Mouse (Mus musculus) liver, embryonic 15.5 days (tissue): ENCODE measurements around the gene Nfkbiz. TPM values are rescaled to one million over a fixed set of nuclear protein-coding genes. Genes with fewer than 3 reads are reported as not detected.

Experiments
- ATAC-seq: fragments of 200-750 bp; cut with Nextera tagmentation; 2 replicates; pipeline ENCODE4 v1.8.0; 2017; ENCODE audit warnings: moderate number of reproducible peaks, mild to moderate bottlenecking, moderate library complexity; ENCODE audit not compliant: insufficient read depth
- H3K27ac ChIP-seq: fragments of 300-500 bp; sonication (generic); replicated peaks from 2 replicates; pipeline ENCODE4 v1.5.1; 2015; ENCODE audit warnings: mild to moderate bottlenecking, inconsistent platforms
- H3K27me3 ChIP-seq: fragments of 300-500 bp; sonication (generic); 2 replicates; pipeline ENCODE4 v1.6.1; 2015; ENCODE audit warnings: mild to moderate bottlenecking, inconsistent platforms
- H3K36me3 ChIP-seq: fragments of 300-500 bp; sonication (generic); replicated peaks from 2 replicates; pipeline ENCODE4 v1.6.1; 2015; ENCODE audit warnings: moderate library complexity, mild to moderate bottlenecking, inconsistent platforms
- H3K4me1 ChIP-seq: fragments of 300-500 bp; sonication (generic); replicated peaks from 2 replicates; pipeline ENCODE4 v1.6.1; 2015; ENCODE audit warnings: inconsistent platforms
- H3K4me2 ChIP-seq: fragments of 300-500 bp; sonication (generic); 2 replicates; pipeline ENCODE4 v1.6.1; 2015; ENCODE audit warnings: moderate library complexity, mild to moderate bottlenecking, inconsistent platforms
- H3K4me3 ChIP-seq: fragments of 300-500 bp; sonication (generic); replicated peaks from 2 replicates; pipeline ENCODE4 v1.5.1; 2015; ENCODE audit warnings: mild to moderate bottlenecking, inconsistent platforms
- H3K9ac ChIP-seq: fragments of 300-500 bp; sonication (generic); 2 replicates; pipeline ENCODE4 v1.6.1; 2015; ENCODE audit warnings: moderate library complexity, mild to moderate bottlenecking, inconsistent platforms
- H3K9me3 ChIP-seq: fragments of 300-500 bp; sonication (generic); replicated peaks from 2 replicates; pipeline ENCODE4 v1.6.1; 2016; ENCODE audit warnings: inconsistent platforms
- WGBS: fragments of 180-500 bp; shearing (Covaris S2); methylation state at CpG from one replicate; pipeline ENCODE4 v1.1.7; 2015; ENCODE audit warnings: mixed read lengths; ENCODE audit not compliant: insufficient replicate concordance; 5-methylcytosine and 5-hydroxymethylcytosine counted together
- polyA plus RNA-seq: library from polyadenylated mRNA; unstranded; fragments of >200 nt; fragmentation: Nextera tagmentation; extraction: Ambion mirVana; gene quantifications from 2 replicates; pipeline ENCODE4 v1.2.1, GENCODE M21; 2015

Nfkbiz gene
- polyA plus RNA-seq, 1 experiment from 2014 or later = 1.8 TPM

DNA sequence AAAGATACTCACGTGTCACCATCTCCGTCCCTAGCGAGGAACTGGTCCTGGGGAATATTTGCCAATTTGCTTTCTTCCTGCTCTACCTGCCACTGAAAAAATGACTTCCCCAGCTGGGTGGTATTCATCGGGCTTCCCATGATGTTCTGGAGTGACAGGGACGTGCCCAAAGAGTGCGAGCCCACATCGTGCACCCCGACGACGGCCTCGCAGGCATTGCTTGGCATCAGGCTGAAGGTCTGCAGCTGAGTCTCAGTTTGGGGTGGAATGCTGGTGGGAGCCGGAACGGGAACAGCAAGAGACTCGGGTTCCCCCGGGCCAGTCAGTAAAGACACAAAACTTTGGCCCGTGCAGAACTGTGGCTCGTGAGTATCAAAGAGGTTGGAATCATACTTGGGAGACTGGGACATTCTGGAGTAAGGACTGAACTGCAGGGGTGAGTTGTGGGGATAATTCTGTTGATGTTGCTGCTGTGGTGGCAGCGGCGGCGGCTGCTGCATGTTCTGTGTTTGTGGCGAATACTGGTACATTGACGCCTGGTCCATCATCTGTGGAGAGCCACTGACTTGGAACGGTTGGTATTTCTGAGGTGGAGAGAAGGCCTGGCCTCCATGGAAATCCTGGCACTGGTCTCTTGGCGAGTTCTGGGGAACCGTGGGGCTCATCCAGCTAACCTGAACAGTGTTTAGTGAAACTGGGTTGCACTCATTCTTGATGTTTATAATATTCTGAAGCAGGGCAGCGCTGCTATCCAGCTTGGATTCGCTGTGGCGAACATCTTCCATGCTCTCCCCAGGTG is 20.8 kb downstream of the Nfkbiz start:
- no peak overlapping the region for H3K4me3 ChIP-seq
- H3K9me3 ChIP-seq = no peaks in the 10 kb centered on the region
- H3K9ac ChIP-seq = no peak overlapping the region
- no peak overlapping the region for H3K4me2 ChIP-seq
- peaks cover 10% of the 10 kb centered on the region for H3K4me1 ChIP-seq
- H3K27me3 ChIP-seq = peaks cover 29% of the 10 kb centered on the region
- no peak for ATAC-seq
- WGBS = 81% methylated on average over 28 of the region's 28 CpGs
- peaks cover 47% of the 10 kb centered on the region for H3K36me3 ChIP-seq
- no peak overlapping the region for H3K27ac ChIP-seq

DNA sequence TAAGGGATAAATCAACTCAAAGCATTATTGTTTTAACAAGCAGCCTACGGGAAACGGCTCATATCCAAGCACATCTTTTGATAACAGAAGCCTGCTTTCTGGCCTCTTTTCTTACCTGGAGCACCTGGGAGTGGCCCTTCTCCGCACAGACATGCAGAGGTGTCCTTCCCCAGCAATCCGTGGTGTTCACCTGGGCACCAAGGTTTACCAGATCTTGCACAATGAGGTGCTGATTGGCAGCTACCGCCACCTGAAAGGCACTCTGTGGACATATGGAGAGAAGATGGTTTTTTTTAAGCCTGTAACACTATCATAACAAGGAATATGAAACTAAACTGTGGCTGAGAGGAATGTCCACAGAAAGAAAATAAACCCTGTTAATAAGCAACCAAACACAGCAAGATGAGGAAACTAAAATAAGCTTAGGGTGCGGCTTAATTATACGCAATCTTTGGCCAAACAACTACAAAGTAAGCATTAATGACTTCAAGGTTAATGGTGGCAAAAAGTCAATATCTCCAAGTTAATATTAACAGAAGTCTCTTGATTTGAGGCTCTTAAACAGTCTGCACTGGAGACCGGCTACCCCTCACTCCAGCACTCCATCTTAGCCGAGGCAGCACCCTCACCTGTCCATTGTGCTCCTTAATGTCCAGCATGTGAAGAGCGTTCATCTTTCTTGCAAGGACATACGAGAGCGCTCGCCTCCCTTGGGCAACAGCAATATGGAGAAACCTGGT is 22.3 kb downstream of the Nfkbiz start:
- ATAC-seq = peak; percentile 47; the same call in 1 of the 2 replicates
- Histone ChIP-seq H3K4me1 (peaks cover 4% of the 10 kb centered on the region; the same call in 1 of the 2 replicates), H3K36me3 (peaks cover 57% of the 10 kb centered on the region), H3K27me3 (peaks cover 18% of the 10 kb centered on the region), H3K4me2 (no peak overlapping the region), H3K9ac (no peak overlapping the region), H3K4me3 (no peak overlapping the region), H3K9me3 (no peaks in the 10 kb centered on the region), H3K27ac (no peak overlapping the region)
- WGBS = 77% methylated on average over 13 of the region's 13 CpGs

DNA sequence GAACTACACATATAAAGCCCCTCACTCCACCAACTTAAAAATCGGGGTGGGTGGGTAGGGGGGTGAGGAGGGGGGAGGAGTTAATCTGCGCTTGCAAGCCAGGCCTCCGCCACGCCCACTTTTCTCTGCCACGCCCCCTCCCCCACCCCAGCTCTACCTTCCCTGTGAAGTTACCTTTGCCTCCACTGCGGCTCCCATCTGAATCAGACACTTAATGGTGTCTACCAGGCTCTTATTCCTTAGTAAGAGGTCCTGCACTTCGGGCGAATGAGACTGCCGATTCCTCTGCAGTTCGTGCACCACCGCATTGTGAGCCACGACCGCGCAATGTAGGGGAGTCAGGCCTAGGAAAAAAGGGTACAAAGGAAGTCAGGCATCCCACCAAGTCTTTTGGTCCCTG is 23.2 kb downstream of the Nfkbiz start:
- no peak overlapping the region for H3K4me3 ChIP-seq
- 0 out of 2 replicates have a peak, but pooled peaks cover under 1% of the 10 kb centered on the region for H3K4me1 ChIP-seq
- H3K27ac ChIP-seq = no peak overlapping the region
- H3K9me3 ChIP-seq = no peaks in the 10 kb centered on the region
- H3K27me3 ChIP-seq = peaks cover 8% of the 10 kb centered on the region
- peaks cover 57% of the 10 kb centered on the region for H3K36me3 ChIP-seq
- no peak for ATAC-seq
- H3K4me2 ChIP-seq = no peak overlapping the region
- no peak overlapping the region for H3K9ac ChIP-seq
- 76% methylated on average over 14 of the region's 14 CpGs for WGBS

DNA sequence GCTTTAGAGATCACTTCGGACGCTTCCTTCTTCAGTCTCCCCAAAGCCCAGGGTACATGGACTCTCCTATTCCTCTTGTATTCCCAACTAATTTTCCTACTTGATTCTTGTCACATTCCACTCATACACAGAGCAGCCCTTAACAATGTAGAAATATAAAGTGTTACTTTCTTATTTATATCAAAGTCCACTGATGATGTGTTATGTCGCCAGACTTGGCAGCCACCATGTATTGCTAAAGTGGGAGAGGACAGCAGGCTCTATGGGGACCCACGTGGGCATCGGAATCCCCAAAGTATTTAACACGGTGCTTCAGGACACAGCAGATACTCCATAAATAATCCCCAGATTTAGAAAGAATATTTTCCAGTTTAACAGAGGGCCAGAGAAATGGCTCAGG is 24.0 kb downstream of the Nfkbiz start:
- H3K36me3 ChIP-seq = peaks cover 57% of the 10 kb centered on the region
- no peak overlapping the region for H3K27ac ChIP-seq
- H3K9ac ChIP-seq = no peak overlapping the region
- 0 out of 2 replicates have a peak, but pooled peaks cover under 1% of the 10 kb centered on the region for H3K27me3 ChIP-seq
- H3K4me1 ChIP-seq = no peaks in the 10 kb centered on the region
- H3K9me3 ChIP-seq = no peaks in the 10 kb centered on the region
- 82% methylated on average over 6 of the region's 6 CpGs for WGBS
- H3K4me3 ChIP-seq = no peak overlapping the region
- H3K4me2 ChIP-seq = no peak overlapping the region
- ATAC-seq = no peak

DNA sequence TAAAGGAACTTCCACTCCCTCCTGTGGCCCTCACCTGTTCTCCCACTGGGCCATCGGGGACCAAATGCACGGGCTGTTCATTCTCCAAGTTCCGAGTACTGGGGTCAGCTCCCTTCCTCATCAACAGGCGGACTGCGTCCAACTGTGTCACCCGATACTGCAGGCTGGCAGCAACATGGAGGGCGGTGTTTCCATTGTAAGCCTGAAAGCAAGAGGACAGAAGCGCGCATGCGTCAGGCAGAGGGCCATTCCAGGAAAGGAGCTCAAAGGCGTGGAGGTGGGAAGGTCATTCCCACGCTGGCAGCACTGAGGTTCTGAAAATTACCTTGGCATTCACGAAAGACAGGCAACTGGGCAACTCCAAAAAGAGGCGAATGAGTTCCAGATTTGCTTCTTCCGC is 24.8 kb downstream of the Nfkbiz start:
- H3K27me3 ChIP-seq = no peaks in the 10 kb centered on the region
- no peak overlapping the region for H3K9ac ChIP-seq
- H3K4me2 ChIP-seq = no peak overlapping the region
- 87% methylated on average over 15 of the region's 15 CpGs for WGBS
- no peaks in the 10 kb centered on the region for H3K9me3 ChIP-seq
- no peak overlapping the region for H3K27ac ChIP-seq
- no peak overlapping the region for H3K4me3 ChIP-seq
- no peaks in the 10 kb centered on the region for H3K4me1 ChIP-seq
- ATAC-seq = no peak
- H3K36me3 ChIP-seq = peaks cover 56% of the 10 kb centered on the region

DNA sequence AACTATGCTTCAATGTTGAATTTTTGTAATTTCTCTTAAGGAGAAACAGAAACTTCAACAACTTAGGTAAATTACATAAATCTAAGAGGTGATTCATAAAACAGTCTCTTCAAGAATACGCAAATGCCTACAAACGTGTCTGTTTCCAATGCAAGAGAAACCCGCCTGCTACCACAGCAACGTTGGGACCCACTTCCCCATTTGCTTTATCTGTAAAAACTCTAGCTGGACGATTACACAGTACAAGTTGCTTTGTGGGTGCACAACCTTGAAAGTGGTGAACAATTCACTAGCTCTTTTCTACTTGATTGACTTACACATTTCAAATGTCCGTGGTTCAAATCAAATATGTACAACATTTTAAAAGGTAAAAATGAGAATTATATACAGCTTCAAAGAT is 26.9 kb downstream of the Nfkbiz start:
- Histone ChIP-seq H3K4me1 (no peaks in the 10 kb centered on the region), H3K4me3 (no peak overlapping the region), H3K27me3 (no peaks in the 10 kb centered on the region), H3K27ac (no peak overlapping the region), H3K4me2 (no peak overlapping the region), H3K9ac (no peak overlapping the region), H3K9me3 (no peaks in the 10 kb centered on the region), H3K36me3 (peaks cover 42% of the 10 kb centered on the region)
- no peak for ATAC-seq
- 27% methylated on average over 6 of the region's 6 CpGs for WGBS

DNA sequence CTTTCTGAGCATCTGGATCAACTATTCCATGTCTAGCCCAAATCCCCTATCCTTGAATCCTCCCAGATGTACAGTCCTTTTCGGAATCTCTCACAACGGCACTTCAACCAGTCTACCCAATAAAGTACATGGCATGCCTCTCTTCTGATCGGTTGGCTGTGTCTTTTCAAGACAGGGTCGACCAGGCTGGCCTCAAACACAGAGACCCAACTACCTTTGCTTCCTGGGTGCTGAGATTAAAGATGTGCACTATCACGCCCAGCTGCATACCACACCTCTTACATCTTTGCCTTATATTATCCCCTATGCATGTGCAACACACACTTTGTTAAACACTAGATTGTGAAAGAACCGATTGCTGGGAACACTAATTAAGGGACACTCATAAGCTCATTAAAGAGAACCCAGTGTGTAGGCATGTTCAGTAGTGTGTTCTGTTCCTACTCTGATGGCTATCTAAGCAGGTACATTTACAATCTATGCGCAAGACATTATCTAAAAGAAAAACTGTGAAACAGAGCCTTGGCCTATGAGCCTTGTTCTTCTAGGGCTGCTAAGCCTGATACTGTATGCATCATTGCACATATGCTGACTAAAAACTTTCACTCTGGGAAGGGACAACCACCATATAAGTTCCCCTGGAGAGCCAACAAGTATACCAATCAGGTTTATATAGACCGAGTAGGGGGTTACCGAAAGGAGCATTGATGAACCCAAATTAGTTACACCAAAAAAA is 28.8 kb downstream of the Nfkbiz start:
- WGBS = 71% methylated on average over 9 of the region's 9 CpGs
- Histone ChIP-seq H3K9me3 (no peaks in the 10 kb centered on the region), H3K4me3 (no peak overlapping the region), H3K4me2 (no peak overlapping the region), H3K27me3 (no peaks in the 10 kb centered on the region), H3K4me1 (no peaks in the 10 kb centered on the region), H3K27ac (no peak overlapping the region), H3K9ac (no peak overlapping the region), H3K36me3 (peaks cover 28% of the 10 kb centered on the region)
- ATAC-seq = no peak

DNA sequence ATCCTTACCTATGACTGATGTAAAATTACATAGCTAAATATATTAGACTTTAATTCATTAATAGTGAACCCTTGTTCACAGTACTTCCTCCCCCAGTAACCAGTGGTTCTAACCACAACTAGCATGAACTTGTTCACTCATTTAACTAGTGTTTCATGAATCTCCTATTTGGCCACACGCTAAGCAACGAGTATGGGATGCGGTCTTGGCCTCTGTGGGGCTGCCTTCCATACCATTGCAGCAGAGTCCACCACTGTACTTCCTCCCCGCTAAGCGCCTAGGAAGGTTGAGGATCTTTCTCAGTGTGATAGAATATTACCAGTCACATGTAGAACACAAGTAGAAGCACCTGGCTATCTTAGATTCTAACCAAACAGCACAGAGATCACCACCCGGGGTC is 29.4 kb downstream of the Nfkbiz start:
- no peaks in the 10 kb centered on the region for H3K9me3 ChIP-seq
- H3K36me3 ChIP-seq = peaks cover 22% of the 10 kb centered on the region
- no peaks in the 10 kb centered on the region for H3K4me1 ChIP-seq
- H3K4me2 ChIP-seq = no peak overlapping the region
- H3K9ac ChIP-seq = no peak overlapping the region
- 70% methylated on average over 6 of the region's 6 CpGs for WGBS
- no peaks in the 10 kb centered on the region for H3K27me3 ChIP-seq
- no peak overlapping the region for H3K27ac ChIP-seq
- no peak for ATAC-seq
- no peak overlapping the region for H3K4me3 ChIP-seq

DNA sequence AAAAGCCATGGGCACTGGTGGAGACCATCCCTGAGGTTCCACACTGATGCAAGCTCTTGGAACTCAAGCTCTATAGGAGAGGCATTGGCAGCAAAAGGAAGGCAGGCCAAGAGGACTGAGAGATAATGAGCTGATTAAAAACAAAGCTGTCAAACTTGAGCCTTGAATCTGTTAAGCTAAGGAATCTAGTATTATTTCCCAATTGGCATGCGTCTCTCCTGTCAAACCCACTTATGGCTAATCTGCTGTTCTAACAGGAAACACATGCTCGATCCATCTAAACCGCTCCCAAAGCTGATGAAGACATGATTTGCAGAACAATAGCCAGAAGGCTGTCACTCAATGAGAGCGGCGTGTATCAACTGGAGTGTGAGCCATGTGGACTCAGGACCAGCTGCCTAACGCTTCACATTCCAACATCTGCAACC is 31.2 kb downstream of the Nfkbiz start:
- 27% methylated on average over 6 of the region's 6 CpGs for WGBS
- no peak overlapping the region for H3K4me2 ChIP-seq
- H3K36me3 ChIP-seq = peaks cover 6% of the 10 kb centered on the region; the same call in 1 of the 2 replicates
- no peak overlapping the region for H3K27ac ChIP-seq
- H3K27me3 ChIP-seq = no peaks in the 10 kb centered on the region
- no peaks in the 10 kb centered on the region for H3K9me3 ChIP-seq
- H3K4me1 ChIP-seq = no peaks in the 10 kb centered on the region
- H3K9ac ChIP-seq = no peak overlapping the region
- ATAC-seq = no peak
- H3K4me3 ChIP-seq = no peak overlapping the region

DNA sequence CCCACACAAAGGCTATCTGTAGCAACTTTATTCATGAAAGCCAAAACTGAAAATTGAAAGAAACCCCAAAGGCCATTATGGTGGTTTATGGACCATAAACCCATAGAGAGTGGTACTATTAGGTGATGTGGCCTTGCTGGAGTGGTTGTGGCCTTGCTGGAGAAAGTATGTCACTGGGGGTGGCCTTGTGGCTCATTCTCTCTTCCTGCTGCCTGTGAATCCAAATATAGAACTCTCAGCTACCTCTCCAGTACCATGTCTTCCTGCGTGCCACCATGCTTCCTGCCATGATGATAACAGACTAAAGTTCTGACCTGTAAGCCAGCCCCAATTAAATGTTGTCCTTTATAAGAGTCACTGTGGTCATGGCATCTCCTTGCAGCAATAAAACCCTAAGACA is 33.9 kb downstream of the Nfkbiz start:
- no peak for ATAC-seq
- no peak overlapping the region for H3K27ac ChIP-seq
- no peak overlapping the region for H3K4me2 ChIP-seq
- no peak overlapping the region for H3K9ac ChIP-seq
- H3K9me3 ChIP-seq = no peaks in the 10 kb centered on the region
- H3K4me3 ChIP-seq = no peak overlapping the region
- H3K36me3 ChIP-seq = no peaks in the 10 kb centered on the region
- no peaks in the 10 kb centered on the region for H3K4me1 ChIP-seq
- H3K27me3 ChIP-seq = no peaks in the 10 kb centered on the region
- 34% methylated on average over 1 of the region's 1 CpGs for WGBS

DNA sequence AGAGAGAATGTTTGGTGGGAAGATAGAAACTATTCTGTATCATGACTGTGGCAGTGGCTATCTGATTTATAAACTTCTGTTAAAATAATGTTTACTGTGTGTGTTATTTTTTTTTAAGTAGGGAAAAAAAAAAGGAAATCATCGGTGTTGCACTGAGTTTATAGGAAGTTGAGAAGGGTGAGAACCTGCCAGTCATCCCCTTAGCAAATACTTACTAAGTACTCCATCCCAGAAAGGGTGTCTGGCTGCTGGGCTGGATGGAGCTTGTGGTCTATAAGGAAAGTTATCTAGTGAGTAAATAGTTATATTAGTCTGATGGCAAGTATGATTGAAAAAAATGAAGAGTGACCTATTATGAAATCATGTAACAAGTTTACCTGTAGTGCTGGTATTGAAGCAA is 37.1 kb downstream of the Nfkbiz start:
- Histone ChIP-seq H3K4me3 (no peak overlapping the region), H3K36me3 (no peaks in the 10 kb centered on the region), H3K9me3 (no peaks in the 10 kb centered on the region), H3K9ac (no peak overlapping the region), H3K27ac (no peak overlapping the region), H3K4me2 (no peak overlapping the region), H3K4me1 (no peaks in the 10 kb centered on the region), H3K27me3 (no peaks in the 10 kb centered on the region)
- WGBS = 27% methylated on average over 1 of the region's 1 CpGs
- no peak for ATAC-seq
